Mouse (Mus musculus) brain, embryonic 18.5 days (tissue): ENCODE measurements around the gene Arl5c.

Experiments used
- DNase-seq: peaks from one replicate; pipeline ENCODE4 v3.0.0-alpha.2; 2012; ENCODE audit warnings: low read depth, low spot score

The Arl5c gene

GRCm38 (mm10) chr11:97995564-97996288 is at the start of gene Arl5c:
Gene Arl5c (minus strand): TSS chr11:97996181.
- no peak for DNase-seq

GRCm38 (mm10) chr11:98045596-98045995 is 49.6 kb upstream of the Arl5c start:
- no peak for DNase-seq

GRCm38 (mm10) chr11:98044074-98044473 is 48.1 kb upstream of the Arl5c start:
- no peak for DNase-seq

- no peak for DNase-seq
Observed at GRCm38 (mm10) chr11:98042741-98043140, 46.8 kb upstream of the Arl5c start.

GRCm38 (mm10) chr11:98040975-98041374 is 45.0 kb upstream of the Arl5c start:
- no peak for DNase-seq

GRCm38 (mm10) chr11:98037871-98038270 is 41.9 kb upstream of the Arl5c start:
- DNase-seq, result no peak

GRCm38 (mm10) chr11:98035977-98036377 is 40.0 kb upstream of the Arl5c start:
- DNase-seq, result no peak

- DNase-seq, result no peak
Observed at GRCm38 (mm10) chr11:98034840-98035239, 38.9 kb upstream of the Arl5c start.

- no peak for DNase-seq
Observed at GRCm38 (mm10) chr11:98034061-98034460, 38.1 kb upstream of the Arl5c start.

GRCm38 (mm10) chr11:98031443-98031770 is 35.4 kb upstream of the Arl5c start:
- DNase-seq, result peak; percentile 36

GRCm38 (mm10) chr11:98030701-98031442 is 34.9 kb upstream of the Arl5c start:
- DNase-seq, result no peak

- DNase-seq, result no peak
Observed at GRCm38 (mm10) chr11:98027785-98028184, 31.8 kb upstream of the Arl5c start.

- DNase-seq, result no peak
Observed at GRCm38 (mm10) chr11:98027297-98027688, 31.3 kb upstream of the Arl5c start.

- peak; percentile 79 for DNase-seq
Observed at GRCm38 (mm10) chr11:98026570-98027296, 30.8 kb upstream of the Arl5c start, which contains the start of gene Rpl19. Gene Rpl19 (plus strand): TSS chr11:98026710.

GRCm38 (mm10) chr11:98026248-98026569 is 30.2 kb upstream of the Arl5c start:
- no peak for DNase-seq

- DNase-seq, result no peak
Observed at GRCm38 (mm10) chr11:98024516-98024915, 28.5 kb upstream of the Arl5c start.

- peak; percentile 42 for DNase-seq
Observed at GRCm38 (mm10) chr11:98022555-98023371, 26.8 kb upstream of the Arl5c start, which contains the start of gene Cacnb1. Gene Cacnb1 (minus strand): TSS chr11:98023034.

GRCm38 (mm10) chr11:98022253-98022554 is 26.2 kb upstream of the Arl5c start:
- DNase-seq, result no peak

GRCm38 (mm10) chr11:98021565-98022252 is 25.7 kb upstream of the Arl5c start:
- DNase-seq, result peak; percentile 39

- no peak for DNase-seq
Observed at GRCm38 (mm10) chr11:98021118-98021517, 25.1 kb upstream of the Arl5c start.

GRCm38 (mm10) chr11:98020710-98021109 is 24.7 kb upstream of the Arl5c start:
- DNase-seq, result no peak
